Comparison of ENCODE assay signal across 16 mouse cellular contexts in genomic region chr11:22875279-22875678, GRCm38 (mm10). TPM values are rescaled to one million over a fixed set of nuclear protein-coding genes. Genes with fewer than 3 reads are reported as not detected.
A peak's percentile ranks its signal among the peaks of the same experiment; 100 is the strongest.
DNase-seq lines count a peak whose midpoint lies in the region; ATAC-seq and TF ChIP-seq lines count a peak whose summit lies in the region.
"Had no signal": no experiment of that assay in that cellular context is flagged by ENCODE, and none has a peak within 500 bp of the region (broad histone marks: within the 10 kb centered on the region; RNA-seq: fewer than 3 reads in every experiment).

No protein-coding gene starts in this region.

- no peak overlapping the region for H3K4me2 ChIP-seq in embryonic facial prominence, embryonic 14.5 days (ENCODE audit: low read depth, low read length)
- H3K4me2 ChIP-seq in forebrain, postnatal 0 days (ENCODE audit: low read depth), result no peak overlapping the region
- no peak overlapping the region for H3K4me2 ChIP-seq in neural tube, embryonic 13.5 days
- H3K4me2 ChIP-seq: heart, embryonic 13.5 days; limb, embryonic 12.5 days; liver, embryonic 15.5 days had no signal

- peak overlapping the region; percentile 0; the same call in 1 of the 2 replicates for H3K27ac ChIP-seq in left cerebral cortex, adult 2 months
- peak overlapping the region; percentile 52; the same call in 1 of the 2 replicates for H3K27ac ChIP-seq in embryonic facial prominence, embryonic 14.5 days (replicated peaks; ENCODE audit: low read depth, low read length)
- H3K27ac ChIP-seq in forebrain, postnatal 0 days (ENCODE audit: low read depth, low read length), result peak overlapping the region; percentile 40
- H3K27ac ChIP-seq in neural tube, embryonic 13.5 days (replicated peaks), result peak overlapping the region; percentile 70
- H3K27ac ChIP-seq: heart, embryonic 13.5 days; limb, embryonic 12.5 days; liver, embryonic 15.5 days had no signal

- TF ChIP-seq CTCF in left cerebral cortex, adult 2 months (IDR thresholded peaks at IDR 0.05), result no peak
- TF ChIP-seq CTCF in forebrain, postnatal 0 days (IDR thresholded peaks at IDR 0.05; ENCODE audit: low read depth), result no peak

- no peak; the same call in 1 of the 2 replicates for ATAC-seq in embryonic facial prominence, embryonic 14.5 days (ENCODE audit: low read depth)
- ATAC-seq in forebrain, postnatal 0 days, result peak; percentile 90
- ATAC-seq in neural tube, embryonic 13.5 days (ENCODE audit: low read depth), result peak; percentile 72

- no peak overlapping the region for H3K4me3 ChIP-seq in left cerebral cortex, adult 2 months
- no peak overlapping the region for H3K4me3 ChIP-seq in embryonic facial prominence, embryonic 14.5 days (ENCODE audit: low read depth, low read length)
- H3K4me3 ChIP-seq in forebrain, postnatal 0 days (ENCODE audit: low read depth, low read length), result no peak overlapping the region
- H3K4me3 ChIP-seq in neural tube, embryonic 13.5 days, result no peak overlapping the region
- H3K4me3 ChIP-seq: heart, embryonic 13.5 days; limb, embryonic 12.5 days; liver, embryonic 15.5 days; megakaryocyte, embryonic 14.5 days had no signal

- intact Hi-C loops in left cerebral cortex, adult 2 months (cut with DNase I), result no loop called here
- intact Hi-C loops in left cerebral cortex, postnatal 25 days (cut with DNase I), result no loop called here
- intact Hi-C loops in heart, postnatal 25 days (cut with DNase I), result loop anchor here (5.0 kb wide), 1 partner anchor 52 kb away; no protein-coding TSS in a partner anchor

- WGBS in embryonic facial prominence, embryonic 14.5 days, result 54% methylated on average over 4 of the region's 4 CpGs
- WGBS in forebrain, postnatal 0 days, result 50% methylated on average over 4 of the region's 4 CpGs
- WGBS in neural tube, embryonic 13.5 days, result 50% methylated on average over 4 of the region's 4 CpGs

- no peak for DNase-seq in left cerebral cortex, adult 2 months (ENCODE audit: extremely low spot score in 1 of 2, low spot score in 2 of 2)
- DNase-seq in left cerebral cortex, postnatal 25 days (ENCODE audit: low spot score in 2 of 2), result no peak
- no peak for DNase-seq in embryonic facial prominence, embryonic 14.5 days (ENCODE audit: low spot score)
- DNase-seq in forebrain, postnatal 0 days, result peak; percentile 51
- no peak for DNase-seq in spleen, postnatal 10 days (ENCODE audit: low spot score in 2 of 2)
- DNase-seq in heart, postnatal 25 days (ENCODE audit: low spot score), result no peak
- DNase-seq: adrenal gland, postnatal 14 days; cerebellum, postnatal 14 days; kidney, adult 9 months; lung, postnatal 10 days; thymus, postnatal 14 days had no signal

- peaks cover 17% of the 10 kb centered on the region; the same call in 1 of the 2 replicates for H3K4me1 ChIP-seq in embryonic facial prominence, embryonic 14.5 days (ENCODE audit: control insufficient read depth, insufficient read depth, low read length)
- peaks cover 7% of the 10 kb centered on the region; the same call in 1 of the 2 replicates for H3K4me1 ChIP-seq in forebrain, postnatal 0 days (ENCODE audit: insufficient read depth)
- H3K4me1 ChIP-seq in neural tube, embryonic 13.5 days (replicated peaks), result peaks cover 32% of the 10 kb centered on the region

- no peaks in the 10 kb centered on the region for H3K36me3 ChIP-seq in embryonic facial prominence, embryonic 14.5 days (ENCODE audit: control insufficient read depth, insufficient read depth, low read length)
- H3K36me3 ChIP-seq in forebrain, postnatal 0 days (ENCODE audit: insufficient read depth), result no peaks in the 10 kb centered on the region
- H3K36me3 ChIP-seq in neural tube, embryonic 13.5 days, result no peaks in the 10 kb centered on the region
- H3K36me3 ChIP-seq: heart, embryonic 13.5 days; limb, embryonic 12.5 days; liver, embryonic 15.5 days had no signal

- H3K9ac ChIP-seq in embryonic facial prominence, embryonic 14.5 days (ENCODE audit: low read depth, low read length), result no peak overlapping the region
- no peak overlapping the region for H3K9ac ChIP-seq in forebrain, postnatal 0 days
- H3K9ac ChIP-seq in neural tube, embryonic 13.5 days, result no peak overlapping the region
- H3K9ac ChIP-seq: heart, embryonic 13.5 days; limb, embryonic 12.5 days; liver, embryonic 15.5 days had no signal

- no peaks in the 10 kb centered on the region for H3K9me3 ChIP-seq in embryonic facial prominence, embryonic 14.5 days (ENCODE audit: control insufficient read depth, low read length)
- H3K9me3 ChIP-seq in forebrain, postnatal 0 days (ENCODE audit: low read length), result no peaks in the 10 kb centered on the region
- no peaks in the 10 kb centered on the region for H3K9me3 ChIP-seq in neural tube, embryonic 13.5 days
- H3K9me3 ChIP-seq: heart, embryonic 13.5 days; limb, embryonic 12.5 days; liver, embryonic 15.5 days; megakaryocyte, embryonic 14.5 days had no signal

- H3K27me3 ChIP-seq in embryonic facial prominence, embryonic 14.5 days (replicated peaks; ENCODE audit: control insufficient read depth, insufficient read depth, low read length), result no peaks in the 10 kb centered on the region
- H3K27me3 ChIP-seq in forebrain, postnatal 0 days (ENCODE audit: insufficient read depth, low read length), result no peaks in the 10 kb centered on the region
- H3K27me3 ChIP-seq in neural tube, embryonic 13.5 days, result no peaks in the 10 kb centered on the region
- H3K27me3 ChIP-seq: heart, embryonic 13.5 days; limb, embryonic 12.5 days; liver, embryonic 15.5 days; megakaryocyte, embryonic 14.5 days had no signal

RNA-seq across cellular contexts. Expression of gene B3gnt2, which starts 14.5 kb away (rescaled TPM):
- total RNA-seq in left cerebral cortex, adult 2 months (2021), result 10 to 100 TPM; 13.8 to 16.0 TPM
- 10 to 100 TPM; 14.0 to 15.2 TPM for total RNA-seq in left cerebral cortex, postnatal 25 days (2021)
- 6.4 and 9.2 TPM in 2 replicates for polyA plus RNA-seq in embryonic facial prominence, embryonic 14.5 days (2014; fragmentation: Nextera tagmentation; extraction: Ambion mirVana)
- total RNA-seq in forebrain, postnatal 0 days (2014; rRNA removed), result 3.1 and 6.7 TPM in 2 replicates
- 3.0 and 3.6 TPM in 2 replicates for polyA plus RNA-seq in forebrain, postnatal 0 days (2015; fragmentation: Nextera tagmentation; extraction: Ambion mirVana)
- 1.8 and 2.0 TPM in 2 replicates for polyA plus RNA-seq in neural tube, embryonic 13.5 days (2015; fragmentation: Nextera tagmentation; extraction: Ambion mirVana)
- total RNA-seq in heart, postnatal 25 days (2021), result 1 to 10 TPM; 4.8 to 6.0 TPM

Comparison
In these comparisons a context has a peak if more than half of its experiments do, and no peak if none do; other contexts are left out.
1. H3K27ac ChIP-seq: peak in every context shown above with its lines; median percentile 70 in neural tube, embryonic 13.5 days; 52 in embryonic facial prominence, embryonic 14.5 days; 40 in forebrain, postnatal 0 days; 0 in left cerebral cortex, adult 2 months.